Mouse (Mus musculus) ovary, adult 18-20 months (tissue): ENCODE results near the gene Slc38a6.

Source experiments
- DNase-seq: peaks from one replicate; pipeline ENCODE4 v3.0.0; 2022; ENCODE audit warnings: low spot score, mixed read lengths

The Slc38a6 gene

DNA sequence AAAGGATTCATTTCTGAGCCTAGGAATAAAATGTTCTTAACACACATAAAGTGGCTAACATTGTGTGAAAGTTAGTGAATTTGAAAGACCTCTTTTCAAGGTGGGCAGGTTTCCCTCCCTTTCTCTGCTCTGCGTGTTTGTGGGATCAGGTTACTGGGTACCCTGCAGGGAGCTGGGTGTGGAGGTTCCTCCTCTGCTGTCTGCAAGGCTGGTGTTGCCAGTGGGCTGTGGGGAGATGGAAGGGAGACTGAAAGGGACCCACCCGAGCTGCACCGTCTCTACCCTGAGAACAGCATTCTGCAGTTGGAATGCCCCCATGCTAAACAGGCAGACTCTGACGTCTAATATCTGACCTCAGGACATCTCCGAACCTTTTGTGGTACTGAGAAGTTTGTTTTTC, 70.7 kb downstream of the Slc38a6 start:
- no peak for DNase-seq

GRCm38 (mm10) chr12:73357736-73358135, 71.2 kb downstream of the Slc38a6 start:
- DNase-seq, result no peak

DNA sequence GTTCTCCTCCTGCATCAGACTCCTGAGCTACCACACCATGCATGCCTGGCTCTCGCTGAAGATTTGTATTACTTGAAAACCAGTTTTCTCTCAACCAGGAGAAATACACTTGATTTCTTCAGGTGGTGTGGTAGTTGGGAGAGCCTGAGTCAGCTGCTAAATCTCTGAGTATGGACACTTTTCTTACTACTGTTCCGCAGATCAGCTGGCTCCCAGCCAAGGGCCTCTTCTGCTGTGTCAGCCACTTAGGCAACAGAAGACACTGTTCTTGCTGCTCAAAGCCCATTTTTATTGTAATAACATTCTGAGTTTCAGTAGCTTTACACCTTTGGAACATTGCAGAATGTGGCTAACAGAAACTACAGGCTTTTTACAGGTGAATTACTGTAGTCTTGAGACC, 72.1 kb downstream of the Slc38a6 start:
- DNase-seq, result no peak

GRCm38 (mm10) chr12:73359520-73359919, 72.9 kb downstream of the Slc38a6 start:
- no peak for DNase-seq

GRCm38 (mm10) chr12:73361201-73361600, 74.6 kb downstream of the Slc38a6 start:
- DNase-seq, result no peak

DNA sequence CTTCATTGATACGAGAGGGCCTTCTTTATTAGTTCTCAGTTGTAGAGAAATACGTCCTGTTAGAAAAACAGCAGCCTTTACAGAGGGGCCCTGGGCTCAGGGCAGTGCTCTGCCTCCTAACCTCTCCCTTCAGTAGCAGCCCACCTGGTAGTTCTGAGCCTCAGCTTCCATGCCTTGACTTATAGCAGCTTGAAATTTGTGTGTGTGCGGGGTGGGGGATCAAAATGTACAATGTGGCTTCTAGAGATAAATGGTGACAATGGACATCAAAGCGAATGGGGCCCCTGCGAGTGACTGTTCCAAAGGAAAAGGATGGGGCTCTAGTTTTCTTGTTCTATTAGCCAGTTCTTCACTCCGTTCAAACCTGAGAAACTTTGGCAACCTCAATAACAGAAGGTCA, 76.8 kb downstream of the Slc38a6 start:
- DNase-seq, result no peak

DNA sequence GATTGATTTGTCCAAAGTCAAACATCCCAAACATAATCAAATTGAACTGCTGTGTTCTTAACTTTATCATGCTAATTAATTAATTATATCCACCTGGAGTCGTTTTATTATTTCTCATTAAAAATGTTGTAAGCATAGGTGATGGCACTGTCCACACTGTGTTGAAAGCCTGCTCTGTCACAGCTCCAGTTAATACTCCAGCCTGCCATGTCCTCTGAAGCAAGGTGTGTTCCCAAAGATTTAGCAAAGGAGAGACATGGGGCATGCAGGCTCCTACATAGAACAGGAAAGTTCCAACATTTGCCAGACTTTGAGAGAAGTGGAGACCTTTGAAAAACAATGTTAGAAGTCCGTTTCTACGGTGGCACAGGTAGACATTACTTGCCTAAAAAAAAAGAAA, 77.4 kb downstream of the Slc38a6 start:
- DNase-seq, result no peak

GRCm38 (mm10) chr12:73366581-73366980, 80.0 kb downstream of the Slc38a6 start:
- DNase-seq, result no peak

GRCm38 (mm10) chr12:73367460-73368079, 81.0 kb downstream of the Slc38a6 start:
- DNase-seq, result no peak

DNA sequence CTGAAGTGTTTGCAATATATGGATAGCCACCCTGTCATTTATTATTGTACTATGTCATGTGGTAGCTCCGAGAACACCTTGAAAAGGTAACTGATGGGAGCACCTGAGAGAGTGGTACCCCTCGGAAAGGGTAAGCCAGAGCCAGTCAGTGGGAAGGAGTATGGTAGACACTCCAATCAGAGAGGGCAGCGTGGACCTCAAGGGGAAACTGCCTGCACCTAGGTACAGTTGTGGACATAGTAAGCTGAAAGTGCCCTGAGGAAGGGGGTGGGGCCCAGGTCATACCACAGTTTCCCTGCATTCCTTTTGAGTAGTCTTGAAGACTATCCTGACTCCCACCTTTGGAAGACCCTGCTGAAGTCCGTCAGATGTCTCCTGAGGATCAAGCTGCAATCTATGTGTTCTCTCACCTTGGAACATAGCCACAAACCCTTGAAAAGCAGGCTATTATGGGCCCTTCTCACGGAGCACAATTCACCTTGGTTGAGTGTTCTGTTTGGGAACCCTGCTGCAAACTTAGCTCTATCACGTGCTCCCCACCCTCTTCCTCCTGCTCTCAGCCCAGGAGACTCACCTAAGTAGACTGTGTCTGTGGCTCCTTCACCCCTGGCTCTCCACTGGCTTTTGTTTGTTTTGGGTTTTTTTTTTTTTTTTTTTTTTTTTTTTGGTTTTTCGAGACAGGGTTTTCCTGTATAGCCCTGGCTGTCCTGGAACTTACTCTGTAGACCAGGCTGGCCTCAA, 82.5 kb downstream of the Slc38a6 start:
- no peak for DNase-seq

DNA sequence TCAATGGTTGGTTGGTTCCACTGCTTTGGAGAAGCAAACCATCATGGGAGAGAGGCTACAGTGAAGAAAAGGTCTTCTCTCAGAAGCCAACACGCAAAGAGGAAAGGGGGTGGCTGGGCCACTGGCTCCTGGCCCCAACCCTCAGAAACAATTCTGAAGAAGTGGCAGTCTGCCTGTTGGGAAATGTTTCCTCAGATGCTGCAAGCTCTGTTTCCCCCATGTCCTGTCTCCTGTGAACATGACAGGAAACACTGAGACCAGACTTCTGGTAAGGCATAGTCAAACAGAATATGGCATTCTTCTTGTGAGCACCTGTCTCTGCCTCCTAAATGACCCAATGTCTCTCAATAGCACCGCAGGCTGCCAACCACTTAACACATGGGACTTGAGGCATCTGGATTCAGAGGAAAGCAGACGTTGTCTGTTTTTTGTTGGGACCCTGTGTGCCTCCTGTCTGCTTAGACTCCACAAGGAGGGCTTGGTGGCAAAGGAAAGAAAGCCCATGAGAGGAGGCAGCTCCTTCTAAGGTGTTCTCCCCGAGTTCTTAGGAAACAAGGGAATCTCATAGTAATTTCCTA, 83.9 kb downstream of the Slc38a6 start:
- no peak for DNase-seq

- DNase-seq, result no peak
Observed at GRCm38 (mm10) chr12:73371132-73371531, 84.6 kb downstream of the Slc38a6 start.

- no peak for DNase-seq
Observed at GRCm38 (mm10) chr12:73378026-73378425, 91.4 kb downstream of the Slc38a6 start.

GRCm38 (mm10) chr12:73378724-73379355, 92.3 kb downstream of the Slc38a6 start:
- no peak for DNase-seq

- no peak for DNase-seq
Observed at GRCm38 (mm10) chr12:73380686-73381360, 94.2 kb downstream of the Slc38a6 start.

- DNase-seq, result no peak
Observed at GRCm38 (mm10) chr12:73381452-73381851, 94.9 kb downstream of the Slc38a6 start.

DNA sequence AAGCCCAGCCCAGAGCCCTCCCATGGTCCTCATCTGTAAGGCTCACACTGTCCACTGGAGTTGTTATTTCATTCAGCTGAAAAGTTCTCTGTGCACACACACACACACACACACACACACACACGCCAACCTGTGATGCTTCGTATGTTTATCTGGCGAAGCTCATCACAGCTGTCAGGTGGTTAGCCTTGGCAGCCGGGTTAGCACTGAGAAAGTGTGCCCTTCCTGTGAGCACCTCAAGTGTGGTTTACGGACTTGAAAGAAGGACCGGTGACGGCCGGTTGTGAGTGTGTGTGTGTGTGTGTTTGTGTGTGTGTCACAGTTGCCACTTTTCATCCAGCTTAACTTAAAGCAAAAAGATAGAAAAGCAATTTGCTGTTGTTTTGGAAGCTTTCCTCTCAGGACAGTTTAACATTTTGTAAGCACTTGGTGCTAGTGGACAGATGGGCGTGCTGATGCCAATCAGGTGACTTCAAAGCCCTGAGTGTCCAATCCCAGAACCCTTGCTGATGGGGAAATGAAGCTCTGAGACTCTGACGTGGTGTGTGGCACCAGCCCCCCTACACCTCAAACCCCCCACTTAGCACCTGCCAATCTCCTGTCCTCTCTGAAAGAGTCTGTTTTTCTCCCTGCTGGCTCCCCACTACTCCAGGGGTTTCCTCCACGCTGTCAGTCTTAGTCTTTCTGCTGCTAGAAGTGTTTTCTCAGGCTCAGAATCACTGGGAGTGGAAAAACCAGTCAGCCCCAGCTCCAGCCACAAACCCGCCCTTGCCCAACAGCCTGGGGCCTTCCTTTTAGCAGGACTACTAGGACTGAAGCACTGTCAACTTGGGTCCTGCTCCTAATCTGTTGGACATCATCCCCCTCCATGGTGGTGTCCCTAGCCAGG, 96.0 kb downstream of the Slc38a6 start:
- no peak for DNase-seq

DNA sequence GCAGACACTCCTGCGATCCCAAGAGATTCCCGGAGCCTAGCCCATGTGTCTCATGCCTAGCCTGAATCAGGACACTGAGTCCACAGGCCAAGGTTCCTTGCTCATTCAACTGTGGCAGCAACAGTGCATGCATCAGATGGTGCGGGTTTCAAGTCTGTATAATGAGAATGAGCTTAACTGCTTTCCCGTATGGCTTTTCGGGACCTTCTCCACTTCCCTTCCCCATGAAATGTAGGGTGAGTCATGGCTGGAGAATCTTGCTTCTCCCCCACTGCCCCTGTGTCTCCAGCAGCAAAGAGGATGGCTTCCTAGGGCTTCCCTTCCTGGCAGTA, 96.6 kb downstream of the Slc38a6 start:
- no peak for DNase-seq

- DNase-seq, result no peak
Observed at GRCm38 (mm10) chr12:73383861-73384260, 97.3 kb downstream of the Slc38a6 start.

GRCm38 (mm10) chr12:73384747-73385146, 98.2 kb downstream of the Slc38a6 start:
- no peak for DNase-seq

- no peak for DNase-seq
Observed at GRCm38 (mm10) chr12:73392507-73392906, 105.9 kb downstream of the Slc38a6 start.

GRCm38 (mm10) chr12:73393018-73393417, 106.4 kb downstream of the Slc38a6 start:
- DNase-seq, result no peak
